Mouse (Mus musculus) kidney, postnatal 25 days (tissue): ENCODE results near the gene Prkg1.

Source experiments
- DNase-seq, 2 experiments: peaks; one replicate each; pipeline ENCODE4 v3.0.0; 2021; ENCODE audit warnings: mixed read lengths in 2 of 2

The Prkg1 gene

DNA sequence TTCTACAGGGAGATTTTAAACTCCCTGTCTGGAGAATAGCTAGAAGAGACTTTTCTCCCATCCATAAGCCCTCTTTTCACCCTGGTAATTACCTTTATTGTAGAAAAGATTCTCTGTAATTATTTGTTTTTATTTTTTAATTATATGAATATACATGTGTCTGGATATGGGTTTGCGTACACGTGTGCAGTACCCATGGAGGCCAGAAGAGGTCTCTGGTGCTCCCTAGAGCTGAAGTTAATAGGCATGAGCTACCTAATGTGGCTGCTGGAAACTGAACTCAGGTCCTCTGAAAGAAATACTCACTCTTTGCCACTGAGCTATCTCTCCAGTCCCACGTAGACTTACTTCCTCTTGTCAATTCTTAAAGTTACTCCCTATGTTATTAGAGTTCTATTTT, 937.0 kb downstream of the Prkg1 start:
- DNase-seq, result no peak

DNA sequence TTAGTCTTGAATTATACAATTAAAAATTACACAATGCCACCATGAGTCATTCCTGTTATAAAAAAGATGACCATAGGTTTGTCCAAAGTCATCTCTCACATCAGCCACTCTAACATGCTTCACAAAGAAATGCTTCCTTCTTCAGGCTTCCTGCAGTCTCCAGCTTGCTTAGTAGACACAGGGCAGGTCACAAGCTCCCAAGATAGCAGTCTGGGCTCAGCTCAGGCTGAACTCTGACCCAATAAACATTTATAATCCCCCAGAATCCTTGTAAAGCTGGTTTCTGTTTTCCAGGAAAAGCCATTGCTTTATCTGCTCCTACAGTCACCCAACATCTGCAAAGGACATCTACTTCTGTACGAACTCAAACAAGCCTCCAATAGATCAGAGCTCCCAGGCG, 938.7 kb downstream of the Prkg1 start:
- peak in 1 of 2 experiments; percentile 11 for DNase-seq

DNA sequence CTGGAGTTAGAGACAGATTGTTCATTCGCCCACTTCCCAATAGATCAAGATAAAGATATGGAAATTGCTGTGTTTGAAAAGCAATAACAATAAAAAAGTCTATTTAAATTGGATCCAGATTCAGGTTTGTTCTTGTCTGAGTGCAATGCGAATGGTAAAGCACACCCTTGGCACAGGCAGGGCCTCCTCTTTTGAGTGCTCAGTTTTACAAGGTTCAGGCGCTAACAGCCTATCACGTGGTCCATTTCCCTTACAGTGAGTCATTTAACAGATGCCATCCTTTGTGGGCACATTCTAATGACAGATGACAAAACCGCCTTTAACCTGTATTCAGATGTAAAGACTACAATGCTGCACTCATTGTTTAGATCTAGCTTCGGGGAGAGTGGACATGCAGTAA, 949.2 kb downstream of the Prkg1 start:
- DNase-seq, result no peak

DNA sequence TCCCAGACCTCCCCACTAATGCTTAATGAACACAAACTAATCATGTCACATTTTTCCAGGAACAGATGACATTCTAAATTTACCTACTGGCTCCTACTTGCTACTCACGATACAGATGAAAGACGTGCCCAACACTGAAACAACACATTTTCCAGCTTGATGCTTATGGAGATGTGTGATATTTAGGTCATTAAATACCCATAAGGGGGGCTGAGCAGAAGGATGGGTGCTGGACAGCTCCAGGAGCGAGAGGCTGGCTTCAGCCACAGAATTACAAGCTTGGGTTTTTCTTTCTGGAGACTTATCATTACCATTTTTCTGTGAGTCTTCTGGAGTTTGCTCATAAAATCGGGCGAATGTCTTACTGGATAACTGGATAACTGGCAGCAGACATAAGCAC, 958.6 kb downstream of the Prkg1 start:
- no peak for DNase-seq

DNA sequence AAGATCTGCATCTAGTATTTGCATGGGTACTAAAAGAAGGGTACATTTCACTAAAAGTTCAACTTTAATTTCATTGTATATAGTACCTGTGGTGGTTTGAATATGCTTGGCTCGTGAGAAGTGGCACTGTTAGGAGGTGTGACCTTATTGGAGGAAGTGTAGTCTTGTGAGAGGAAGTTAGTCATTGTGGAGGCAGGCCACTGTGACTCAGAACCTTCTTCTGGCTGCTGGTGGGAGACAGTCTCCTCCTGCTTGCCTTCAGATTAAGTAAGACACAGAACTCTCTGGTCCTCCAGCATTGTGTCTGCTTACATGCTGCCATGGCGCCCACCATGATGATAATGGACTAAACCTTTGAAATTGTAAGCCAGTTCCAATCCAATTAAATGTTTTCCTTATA, 984.0 kb downstream of the Prkg1 start:
- no peak for DNase-seq

DNA sequence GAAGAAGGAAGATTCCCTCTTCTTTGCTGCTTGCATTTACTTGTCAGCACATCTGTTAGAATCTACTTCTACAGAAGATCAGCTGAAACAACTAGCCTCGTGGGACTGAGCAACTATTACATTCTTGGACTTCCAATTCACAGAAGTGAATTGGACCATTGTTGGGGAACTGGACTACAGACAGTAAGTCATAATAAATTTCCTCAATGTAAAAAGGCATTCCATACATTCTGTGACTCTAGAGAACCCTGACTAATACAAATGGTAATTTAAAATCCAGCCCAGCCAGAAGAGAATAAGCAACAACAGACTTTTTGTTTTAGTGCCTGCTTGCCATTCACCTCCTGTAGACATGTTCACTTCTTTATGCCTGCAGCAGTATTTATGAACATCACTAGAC, 996.5 kb downstream of the Prkg1 start:
- DNase-seq, result no peak

DNA sequence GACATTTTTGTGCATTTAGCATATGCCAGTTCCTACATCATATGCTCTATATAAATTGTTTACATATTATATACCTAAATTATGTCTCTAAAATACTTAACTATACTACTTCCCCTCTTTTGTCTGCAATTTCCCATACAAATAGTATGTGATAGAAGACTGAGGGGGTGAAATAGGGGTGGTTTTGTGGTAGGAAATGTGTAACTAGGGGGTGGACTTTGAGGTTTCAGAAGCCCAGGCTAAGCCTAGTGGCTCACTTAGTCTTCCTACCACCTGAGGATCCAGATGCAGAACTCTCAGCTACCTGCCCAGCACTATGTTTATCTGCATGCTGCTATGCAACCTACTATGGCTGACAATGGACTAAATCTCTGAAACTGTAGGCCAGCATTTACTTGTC, 1020.4 kb downstream of the Prkg1 start:
- no peak for DNase-seq

DNA sequence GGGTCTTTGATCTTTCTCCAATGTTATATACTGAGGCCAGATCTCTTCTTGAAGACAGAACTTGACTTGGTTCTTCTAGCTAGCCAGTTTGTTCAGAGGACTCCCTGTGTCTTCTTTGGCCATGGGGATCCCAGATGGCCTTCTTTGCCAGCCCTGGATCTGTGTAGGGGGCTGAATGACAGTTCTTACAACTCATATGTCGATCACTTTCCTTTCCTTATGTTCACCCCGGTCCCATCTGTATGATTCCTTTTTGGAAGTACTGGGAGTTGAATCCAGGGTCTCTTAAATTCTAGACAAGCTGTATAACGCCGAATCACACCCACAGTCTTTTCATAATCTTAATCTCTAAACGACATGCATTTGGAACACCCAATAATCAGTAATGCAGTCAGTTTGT, 1065.7 kb downstream of the Prkg1 start:
- DNase-seq, result no peak

DNA sequence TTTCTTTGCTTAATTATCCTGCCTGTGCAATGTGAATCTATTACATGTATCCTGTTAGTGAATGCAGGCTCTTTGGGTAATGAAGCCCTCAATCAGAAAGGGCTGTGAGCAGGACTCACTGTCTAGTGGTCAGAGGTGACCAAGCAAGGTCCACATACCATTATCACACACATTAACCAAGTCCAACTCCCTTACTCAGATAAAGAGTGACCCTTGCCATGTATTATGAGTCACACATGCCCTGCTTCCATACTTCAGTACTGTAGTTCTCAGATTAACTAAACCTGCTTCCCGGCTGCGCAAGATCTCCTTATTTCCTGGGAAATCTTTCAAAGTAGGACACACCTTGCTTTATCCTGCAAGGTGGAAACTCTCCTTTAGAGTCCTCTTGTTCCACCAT, 1073.6 kb downstream of the Prkg1 start:
- no peak for DNase-seq

DNA sequence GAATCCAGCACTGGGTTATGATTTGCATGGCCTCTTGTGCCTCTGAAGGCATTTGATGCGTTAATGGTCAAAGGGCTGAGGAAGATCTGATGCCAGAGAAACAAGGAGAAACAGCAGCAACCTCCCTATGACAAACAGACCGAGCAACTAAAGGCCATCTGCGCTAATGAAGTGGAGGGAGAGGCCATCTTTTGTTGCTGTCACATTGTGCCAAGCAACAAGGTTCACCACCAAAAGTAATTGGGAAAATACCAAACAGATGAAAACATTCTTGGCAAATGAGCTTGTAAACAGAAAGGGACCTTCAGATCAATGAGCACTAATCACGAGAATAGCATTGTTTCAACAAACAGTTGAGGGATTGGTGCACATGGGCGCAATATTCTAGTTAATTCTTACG, 1074.1 kb downstream of the Prkg1 start:
- no peak for DNase-seq

DNA sequence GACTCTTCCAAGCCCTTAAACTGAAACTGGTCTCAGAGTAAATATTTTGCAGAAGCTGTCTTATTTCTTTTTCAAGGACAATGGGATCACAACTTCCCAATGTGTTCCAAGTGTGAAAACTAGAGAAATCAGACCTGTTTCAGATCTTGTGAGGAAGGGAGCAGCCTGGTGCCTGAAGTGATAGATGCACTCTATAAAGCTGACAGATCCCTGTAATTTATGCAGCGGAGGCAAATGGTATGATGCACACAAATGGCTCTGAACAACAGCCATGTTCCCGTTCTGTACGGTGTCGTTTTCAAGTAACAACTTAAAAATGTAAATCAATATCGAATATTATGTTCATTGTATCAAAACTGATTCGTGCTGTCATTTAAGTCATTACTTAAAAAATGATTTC, 1076.9 kb downstream of the Prkg1 start:
- no peak for DNase-seq

DNA sequence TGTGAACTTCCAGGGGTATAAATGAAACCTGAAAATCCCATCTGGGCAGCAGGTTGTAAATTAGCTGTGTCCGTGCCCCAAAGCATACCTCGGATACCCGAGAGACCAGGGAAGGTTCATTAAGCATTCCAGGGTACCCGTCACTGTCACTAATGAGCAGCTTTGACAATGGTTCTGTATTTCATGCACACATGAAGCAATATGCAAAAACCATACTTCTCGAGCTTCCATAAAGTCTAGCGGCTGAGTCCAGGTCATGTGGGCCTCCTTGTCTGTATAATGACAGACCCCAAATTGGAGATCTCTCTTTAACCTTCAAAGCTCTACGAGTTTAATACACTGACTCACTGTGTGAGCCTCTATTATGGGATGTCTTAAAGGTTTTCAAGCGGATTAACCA, 1088.5 kb downstream of the Prkg1 start:
- DNase-seq, result no peak

DNA sequence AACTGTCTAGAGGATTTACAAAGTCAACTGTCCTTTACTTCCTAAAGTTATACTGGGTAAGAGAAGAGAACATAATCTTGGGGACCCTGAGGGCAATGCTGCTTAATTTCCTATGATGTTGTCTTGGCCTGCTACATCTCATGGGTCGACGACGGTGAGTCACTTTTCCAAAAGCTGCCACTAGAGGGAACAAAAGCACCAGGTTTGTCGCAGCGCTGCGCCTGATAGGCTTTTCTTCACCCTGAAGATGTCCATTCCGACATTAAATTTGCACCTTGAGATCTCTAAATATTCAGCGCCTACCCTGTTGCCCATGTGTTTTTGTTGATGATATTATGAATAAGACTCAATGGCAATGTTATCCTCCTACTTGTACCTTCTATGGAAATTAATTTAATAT, 1100.6 kb downstream of the Prkg1 start:
- DNase-seq, result peak; percentile 39 to 76

DNA sequence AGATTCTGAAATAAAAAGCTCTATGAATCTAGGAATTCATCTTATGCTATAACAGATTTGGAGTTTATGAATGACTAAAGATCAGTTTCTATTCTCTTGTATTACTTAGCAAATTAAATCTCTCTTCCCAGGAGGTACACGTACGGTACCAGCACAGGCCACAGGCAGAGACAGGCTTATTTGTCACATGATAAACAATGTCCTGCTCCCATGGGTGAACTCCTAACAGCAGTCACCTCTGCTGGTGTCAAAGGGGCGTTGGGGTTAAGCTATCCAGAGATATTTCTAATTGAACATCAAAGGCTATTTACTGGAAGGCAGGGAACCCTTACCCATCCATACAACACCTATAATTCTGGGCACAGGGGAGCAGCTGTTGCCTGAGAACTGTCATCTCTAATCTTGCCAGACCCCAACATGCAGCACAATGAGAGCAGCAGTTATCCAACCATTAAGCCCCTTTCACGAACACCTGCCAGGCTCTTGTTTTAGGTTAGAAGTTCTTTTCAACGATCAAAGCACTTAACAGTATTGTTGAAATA, 1122.1 kb downstream of the Prkg1 start:
- no peak for DNase-seq

DNA sequence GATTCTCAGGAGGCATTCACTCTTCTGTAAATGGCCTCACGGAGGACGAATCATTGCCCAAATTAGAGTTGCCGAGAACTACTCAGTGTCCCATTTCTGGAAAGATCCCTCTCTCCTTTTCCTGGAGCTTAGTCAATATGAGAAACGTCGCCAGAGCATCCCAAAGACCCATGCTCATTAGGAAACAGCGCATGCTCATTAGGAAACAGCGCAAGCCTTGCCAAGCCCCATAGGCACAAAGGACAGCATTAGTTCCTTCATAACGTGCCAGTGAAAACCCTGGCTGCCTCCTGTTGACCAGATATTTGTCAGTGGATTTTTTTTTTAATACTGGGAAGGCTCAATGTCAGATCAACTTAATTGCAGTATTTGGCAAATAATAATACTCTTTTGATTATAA, 1127.4 kb downstream of the Prkg1 start:
- no peak for DNase-seq

DNA sequence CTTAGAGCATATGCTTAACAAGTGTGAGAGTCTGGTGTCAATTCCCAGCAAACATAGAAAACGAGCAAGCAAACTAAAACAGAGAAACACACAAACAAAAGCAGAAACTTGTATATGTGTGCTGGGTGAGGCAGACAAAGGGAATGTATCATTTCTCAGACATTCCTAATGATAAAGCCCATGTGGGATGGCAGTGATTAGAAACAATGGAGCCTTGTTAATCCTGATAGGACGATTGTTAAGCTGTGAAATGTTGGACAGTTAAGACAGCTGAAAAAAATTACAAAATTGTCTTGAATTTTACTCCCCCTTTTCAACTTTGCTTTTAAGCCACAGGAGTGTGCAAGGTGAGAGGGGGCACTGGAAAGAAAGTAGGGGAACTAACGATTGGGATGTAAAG, 1133.8 kb downstream of the Prkg1 start:
- DNase-seq, result no peak

DNA sequence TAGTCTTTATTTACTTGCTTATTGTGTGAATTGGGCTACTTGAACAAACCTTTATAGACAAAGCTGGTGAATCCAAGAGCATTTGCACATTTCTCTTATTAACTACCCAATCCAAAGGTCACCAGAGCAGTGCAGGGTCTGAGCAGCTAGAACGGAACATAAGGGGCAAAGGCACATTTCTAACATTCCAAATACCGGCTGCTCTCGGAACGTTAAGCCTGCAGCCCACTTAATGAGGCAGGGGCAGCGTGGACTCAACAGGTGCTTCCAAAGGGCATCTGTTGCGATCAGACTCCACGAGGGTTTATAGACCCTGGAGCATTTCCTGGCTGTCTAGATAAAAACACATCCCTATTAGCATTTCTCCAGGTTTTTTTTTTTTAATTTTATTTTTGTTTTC, 1138.8 kb downstream of the Prkg1 start:
- peak; percentile 20 to 66 for DNase-seq

DNA sequence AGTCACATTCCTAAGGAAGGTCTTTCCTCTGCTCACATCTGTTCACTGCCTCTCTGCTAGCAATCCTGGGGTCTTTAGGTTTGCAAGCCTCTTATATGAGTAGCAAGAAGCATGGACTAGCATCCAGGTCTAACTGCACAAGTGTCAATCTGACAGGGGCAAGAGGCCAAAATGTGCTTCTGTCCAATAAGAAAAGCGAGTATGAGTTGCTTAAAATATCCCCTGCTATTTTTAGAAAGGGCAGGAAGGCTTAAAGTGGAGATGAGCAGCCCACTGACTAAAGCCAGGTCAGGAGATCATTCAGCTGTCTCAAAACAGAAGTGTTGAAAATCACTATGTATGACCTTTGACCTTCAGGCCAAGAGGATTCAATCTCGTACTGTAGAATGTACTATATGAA, 1139.4 kb downstream of the Prkg1 start:
- DNase-seq, result peak in 1 of 2 experiments; percentile 13

DNA sequence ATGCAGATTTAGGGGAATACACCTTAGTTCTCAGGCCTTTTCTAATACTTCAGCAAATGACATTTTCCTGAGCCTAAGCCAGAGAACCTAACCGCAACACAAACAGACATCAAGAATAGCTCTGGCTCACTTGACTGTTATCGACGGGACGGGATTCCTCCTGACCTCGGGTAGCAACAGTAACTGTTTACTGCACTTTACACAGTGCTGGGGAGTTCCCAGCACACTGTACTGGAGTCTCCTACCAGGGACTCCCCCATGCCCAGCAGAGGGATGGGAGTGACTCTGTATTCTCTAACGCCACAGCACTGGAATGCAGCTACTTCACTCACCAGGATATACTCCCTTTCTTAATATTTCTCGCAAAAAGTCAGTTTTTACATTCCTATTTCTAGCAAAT, 1141.2 kb downstream of the Prkg1 start:
- no peak for DNase-seq

DNA sequence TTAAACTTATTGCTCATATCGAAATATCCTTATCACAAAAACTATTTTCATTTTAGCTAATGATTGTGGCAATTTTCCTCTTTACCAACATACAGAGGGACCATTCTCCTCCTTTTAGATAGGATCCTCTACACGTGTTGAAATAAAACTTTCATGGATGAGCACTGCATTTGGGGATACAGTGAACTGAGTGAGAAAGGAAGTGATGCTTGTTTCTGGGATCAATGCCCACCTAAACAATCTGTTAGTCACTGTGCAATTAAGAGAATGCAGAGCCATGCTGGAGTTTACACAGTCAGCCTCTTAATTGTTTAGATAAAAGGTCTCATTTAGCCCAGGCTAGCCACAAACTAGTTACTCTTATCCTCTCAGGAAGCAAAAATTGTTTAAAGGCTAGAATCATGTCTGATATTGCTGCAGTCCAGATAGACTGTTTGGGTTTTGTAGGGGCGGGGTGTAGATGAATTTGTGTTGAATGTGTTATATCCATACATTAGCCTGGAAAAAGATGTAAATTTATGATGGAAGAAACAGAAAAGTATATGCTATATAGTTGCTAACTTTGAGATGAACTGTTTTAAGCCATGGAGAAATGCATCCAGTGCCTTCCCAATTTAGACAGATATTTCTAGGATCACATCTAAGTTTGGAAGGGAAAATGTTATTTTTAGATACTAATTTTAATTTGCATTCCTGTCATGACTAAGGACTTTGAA, 1151.5 kb downstream of the Prkg1 start:
- no peak for DNase-seq

DNA sequence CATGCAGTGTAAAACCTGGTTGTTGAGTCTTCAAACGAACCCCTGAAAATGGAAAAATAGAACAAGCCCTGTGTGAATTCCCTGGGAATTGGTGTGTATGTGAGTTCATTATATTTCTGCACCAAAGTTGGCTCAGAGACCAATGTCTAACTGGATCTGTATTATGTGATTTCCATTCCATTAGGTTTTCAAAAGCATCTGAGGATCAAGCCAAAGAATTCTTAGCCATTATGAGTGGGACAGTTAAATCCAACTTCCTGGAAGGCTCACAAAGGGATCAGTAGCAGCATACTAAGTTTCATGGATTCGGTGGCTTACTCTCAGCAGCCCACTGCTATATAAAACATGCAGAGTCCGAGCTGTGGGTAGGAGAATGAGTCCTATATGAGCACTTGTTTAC, 1178.5 kb downstream of the Prkg1 start:
- DNase-seq, result no peak

DNA sequence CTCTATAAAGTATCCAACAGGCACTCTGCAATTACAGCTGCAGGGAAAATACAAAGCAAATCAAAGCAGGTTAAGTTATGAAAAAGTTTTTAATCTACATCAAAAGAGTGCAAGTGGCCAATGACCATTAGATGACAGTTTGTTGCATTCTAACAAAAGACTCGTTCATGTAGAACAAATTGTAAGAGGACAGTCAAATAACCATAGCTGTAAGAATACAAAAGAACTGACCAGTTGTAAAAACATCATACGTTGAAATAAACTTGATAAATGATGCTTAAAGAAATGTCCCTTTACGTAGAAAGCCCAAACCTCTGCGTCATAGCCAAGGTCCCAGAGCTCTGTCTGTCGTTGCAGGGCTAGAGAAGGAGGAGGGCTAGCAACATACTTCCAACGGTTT, 1200.3 kb downstream of the Prkg1 start:
- DNase-seq, result no peak

DNA sequence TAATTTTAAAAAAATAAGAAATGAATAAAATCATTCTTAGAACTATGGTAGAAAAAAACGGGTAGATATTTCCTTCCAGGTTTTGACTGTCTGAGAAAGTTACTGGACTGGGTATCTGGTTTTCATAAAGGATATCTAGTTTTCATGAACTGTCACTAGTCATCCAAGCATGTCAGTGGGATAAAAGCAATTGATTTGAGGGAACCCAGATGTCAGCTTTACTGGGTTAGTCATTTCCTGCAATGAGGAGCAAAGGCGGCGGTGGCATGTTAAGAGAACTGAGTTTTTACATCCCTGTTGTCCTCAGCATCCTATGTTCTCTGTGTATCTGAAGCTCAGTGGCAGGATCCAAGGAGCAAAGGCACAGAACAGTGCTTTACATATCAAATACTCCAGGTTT, 1201.0 kb downstream of the Prkg1 start:
- no peak for DNase-seq

DNA sequence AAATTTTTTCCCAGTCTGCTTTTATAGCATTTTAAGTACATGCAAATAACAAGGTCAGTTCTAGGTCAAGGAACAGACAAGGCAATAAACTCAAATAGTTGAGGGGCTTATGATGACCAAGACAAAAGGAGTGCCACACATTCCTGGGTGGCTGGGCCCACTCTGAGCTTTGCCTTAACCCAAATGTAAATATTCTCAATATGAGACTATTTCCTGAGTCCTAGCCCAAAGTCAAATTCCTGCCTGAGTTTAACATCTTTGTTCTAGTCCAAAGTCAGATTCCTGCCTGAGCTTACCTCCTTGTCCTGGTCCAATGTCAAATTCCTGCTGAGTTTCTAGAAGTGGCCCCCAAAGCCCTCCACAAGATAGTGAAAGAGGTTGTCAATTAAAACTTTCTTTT, 1206.8 kb downstream of the Prkg1 start:
- DNase-seq, result no peak

DNA sequence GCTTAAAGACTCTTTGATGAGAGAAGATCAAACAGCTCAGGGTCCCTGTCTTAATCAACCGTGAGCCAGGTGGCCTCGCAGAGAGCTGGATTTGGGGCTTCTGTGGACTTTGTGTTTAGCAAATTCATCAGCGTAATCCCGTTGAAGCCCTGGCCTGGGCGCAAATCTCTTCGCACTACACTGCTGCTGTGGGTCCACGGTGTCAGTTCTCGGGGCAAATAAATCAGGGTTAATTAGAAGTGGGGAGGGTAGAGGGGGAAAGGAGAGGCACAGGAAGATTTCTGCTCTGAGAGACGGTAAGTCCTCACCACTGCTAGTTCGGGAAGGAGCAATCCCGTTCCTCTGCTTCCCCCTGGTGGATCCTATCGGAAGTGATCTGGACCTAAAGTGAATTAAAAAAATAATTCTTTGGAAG, 1210.4 kb downstream of the Prkg1 start:
- DNase-seq, result peak; percentile 62 to 87
